Mouse (Mus musculus) embryo, embryonic 10 days (tissue): Measurements from ENCODE around the gene Lce3d.

Experiments used
- DNase-seq: peaks from one replicate; pipeline ENCODE4 v3.0.0-alpha.2; 2015; ENCODE audit warnings: low spot score

Lce3d gene

GRCm38 (mm10) chr3:92957090-92957489 is at the start of gene Lce3d:
TSS of gene Lce3d (plus strand) at chr3:92957390.
- DNase-seq = no peak

GRCm38 (mm10) chr3:92907571-92907970 is 49.6 kb upstream of the Lce3d start:
- DNase-seq = peak; percentile 68

- DNase-seq = peak; percentile 72
Observed at GRCm38 (mm10) chr3:92920364-92920763, 36.8 kb upstream of the Lce3d start.

GRCm38 (mm10) chr3:92926130-92926529 is 31.1 kb upstream of the Lce3d start, which contains the start of gene Lce3a:
TSS of gene Lce3a (minus strand) at chr3:92926230.
- DNase-seq = no peak

- DNase-seq = no peak
Observed at GRCm38 (mm10) chr3:92932679-92933078, 24.5 kb upstream of the Lce3d start, which contains the start of gene Lce3b. TSS of gene Lce3b (plus strand) at chr3:92932979.

GRCm38 (mm10) chr3:92944186-92944585 is 13.0 kb upstream of the Lce3d start, which contains the start of gene Lce3c:
TSS of gene Lce3c (plus strand) at chr3:92944486.
- DNase-seq = no peak

GRCm38 (mm10) chr3:92966761-92967160 is 9.6 kb downstream of the Lce3d start, which contains the start of gene Lce3e:
TSS of gene Lce3e (plus strand) at chr3:92967061.
- no peak for DNase-seq

- DNase-seq = no peak
Observed at GRCm38 (mm10) chr3:92978484-92978883, 21.3 kb downstream of the Lce3d start.

GRCm38 (mm10) chr3:92991926-92992325 is 34.7 kb downstream of the Lce3d start, which contains the start of gene Lce3f:
TSS of gene Lce3f (plus strand) at chr3:92992226.
- no peak for DNase-seq

- DNase-seq = peak; percentile 87
Observed at GRCm38 (mm10) chr3:92998691-92999090, 41.5 kb downstream of the Lce3d start.

- no peak for DNase-seq
Observed at GRCm38 (mm10) chr3:93000621-93001020, 43.4 kb downstream of the Lce3d start.

GRCm38 (mm10) chr3:93002843-93003242 is 45.7 kb downstream of the Lce3d start:
- no peak for DNase-seq
